Mouse (Mus musculus): ENCODE results near the gene Lrguk.

Gene Lrguk

DNA sequence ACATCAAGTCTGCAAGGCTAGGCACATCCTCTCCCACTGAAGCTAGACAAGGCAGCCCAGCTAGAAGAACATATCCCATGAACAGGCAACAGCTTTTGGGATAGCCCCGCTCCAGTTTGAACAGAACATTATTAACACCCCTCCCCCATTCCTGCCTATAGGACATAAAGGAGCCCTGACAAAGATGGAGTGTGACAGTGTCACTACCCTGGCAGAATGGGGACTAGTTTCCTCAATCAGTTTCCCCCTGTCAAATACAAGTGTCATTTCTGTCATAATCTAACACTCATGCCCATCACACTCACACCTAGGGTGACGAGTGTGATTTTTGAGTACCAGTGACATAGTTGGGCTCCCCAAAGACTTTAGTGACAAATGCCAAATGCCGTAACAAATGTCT is 118.8 kb downstream of the Lrguk start:
- 94% methylated on average over 3 of the region's 3 CpGs for WGBS

GRCm38 (mm10) chr6:34148639-34149038 is 119.4 kb downstream of the Lrguk start:
- WGBS, result 84% methylated on average over 7 of the region's 7 CpGs

DNA sequence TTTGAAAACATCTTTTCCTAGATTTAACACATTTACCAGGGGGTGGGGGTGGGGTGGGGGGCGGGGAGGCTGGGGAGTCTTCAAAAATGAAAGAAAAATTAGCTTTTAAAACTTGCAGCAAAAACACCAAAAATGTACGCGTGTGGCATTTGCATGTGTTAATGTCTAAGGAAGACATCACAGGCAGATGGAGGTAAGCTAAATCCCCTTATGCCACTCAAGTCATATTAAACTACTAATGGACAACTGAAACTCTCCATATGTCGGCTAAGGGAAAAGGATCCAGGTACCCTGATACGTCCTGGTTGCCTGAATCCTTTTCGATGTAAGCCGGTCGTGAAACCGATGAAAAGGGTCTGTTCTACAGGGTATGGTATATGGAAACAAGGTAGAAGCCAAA is 119.8 kb downstream of the Lrguk start:
- WGBS, result 80% methylated on average over 9 of the region's 9 CpGs

GRCm38 (mm10) chr6:34149821-34150220 is 120.6 kb downstream of the Lrguk start:
- WGBS, result 88% methylated on average over 1 of the region's 1 CpGs

DNA sequence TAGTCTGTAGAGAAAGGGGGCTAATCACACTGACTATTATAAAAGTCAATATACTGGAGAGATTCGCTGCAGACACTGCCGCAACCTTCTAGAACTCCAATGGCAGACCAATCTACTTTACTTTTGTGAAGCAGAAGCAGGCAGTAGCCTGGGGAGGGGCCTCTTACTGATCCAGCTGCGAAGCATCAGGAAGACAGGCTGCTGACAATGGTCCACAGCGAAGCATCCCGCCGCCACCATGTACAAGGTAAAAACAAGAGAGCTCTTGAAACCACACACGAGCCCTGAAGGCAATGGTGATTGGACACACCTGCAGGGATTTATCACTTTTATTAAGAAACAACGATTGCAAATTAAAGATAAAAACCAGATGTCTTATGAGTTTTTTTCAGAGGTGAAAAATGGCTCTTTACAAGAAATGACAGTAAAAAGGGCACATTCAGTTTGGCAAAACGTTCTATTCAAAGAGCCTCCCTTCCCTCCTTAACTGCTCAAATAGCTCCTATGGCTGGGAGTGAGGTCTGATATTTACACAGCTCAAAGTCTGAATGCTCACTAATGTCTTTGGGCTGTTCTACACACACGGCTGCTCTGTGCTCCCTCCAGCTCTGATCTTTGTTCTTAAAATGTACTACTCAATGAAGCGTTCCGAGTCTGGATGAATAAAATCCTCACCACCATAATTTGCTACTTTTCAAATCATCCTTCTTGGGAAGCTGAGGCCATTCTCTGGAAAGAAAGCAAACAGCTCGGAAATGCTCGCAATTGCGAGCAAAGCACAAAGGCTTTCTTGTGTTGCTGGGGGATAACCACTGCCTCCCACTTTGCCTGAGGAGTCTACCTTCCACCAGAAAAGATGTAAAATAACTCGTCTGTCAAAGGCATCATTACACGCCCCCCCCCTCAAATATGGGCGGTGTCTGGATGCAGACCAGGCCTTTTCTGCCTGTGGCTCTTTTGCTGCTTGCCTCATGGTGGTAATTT is 124.1 kb downstream of the Lrguk start:
- 46% methylated on average over 18 of the region's 18 CpGs for WGBS

DNA sequence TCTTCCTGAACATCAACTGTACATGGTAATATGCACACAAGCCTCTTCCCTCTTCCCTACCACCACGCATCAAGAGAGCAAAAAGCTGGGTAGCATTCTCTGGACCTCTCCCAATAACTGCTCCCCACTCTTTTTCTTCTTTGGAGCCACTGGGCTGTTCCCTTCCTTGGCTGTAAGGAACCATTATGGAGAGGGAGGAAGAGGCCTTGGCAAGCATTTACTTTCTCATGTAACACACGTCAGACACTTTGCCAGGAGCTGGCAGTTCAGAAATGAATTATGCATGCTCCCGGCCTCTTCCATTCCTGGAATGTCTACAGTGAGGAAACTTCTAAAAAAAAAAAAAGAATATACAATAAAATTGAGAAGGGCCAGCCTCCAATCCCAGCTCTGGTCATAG is 125.0 kb downstream of the Lrguk start:
- 16% methylated on average over 3 of the region's 3 CpGs for WGBS

GRCm38 (mm10) chr6:34155137-34155804 is 126.0 kb downstream of the Lrguk start:
- WGBS, result 76% methylated on average over 15 of the region's 15 CpGs

GRCm38 (mm10) chr6:34156057-34156456 is 126.8 kb downstream of the Lrguk start:
- WGBS, result 37% methylated on average over 5 of the region's 5 CpGs

DNA sequence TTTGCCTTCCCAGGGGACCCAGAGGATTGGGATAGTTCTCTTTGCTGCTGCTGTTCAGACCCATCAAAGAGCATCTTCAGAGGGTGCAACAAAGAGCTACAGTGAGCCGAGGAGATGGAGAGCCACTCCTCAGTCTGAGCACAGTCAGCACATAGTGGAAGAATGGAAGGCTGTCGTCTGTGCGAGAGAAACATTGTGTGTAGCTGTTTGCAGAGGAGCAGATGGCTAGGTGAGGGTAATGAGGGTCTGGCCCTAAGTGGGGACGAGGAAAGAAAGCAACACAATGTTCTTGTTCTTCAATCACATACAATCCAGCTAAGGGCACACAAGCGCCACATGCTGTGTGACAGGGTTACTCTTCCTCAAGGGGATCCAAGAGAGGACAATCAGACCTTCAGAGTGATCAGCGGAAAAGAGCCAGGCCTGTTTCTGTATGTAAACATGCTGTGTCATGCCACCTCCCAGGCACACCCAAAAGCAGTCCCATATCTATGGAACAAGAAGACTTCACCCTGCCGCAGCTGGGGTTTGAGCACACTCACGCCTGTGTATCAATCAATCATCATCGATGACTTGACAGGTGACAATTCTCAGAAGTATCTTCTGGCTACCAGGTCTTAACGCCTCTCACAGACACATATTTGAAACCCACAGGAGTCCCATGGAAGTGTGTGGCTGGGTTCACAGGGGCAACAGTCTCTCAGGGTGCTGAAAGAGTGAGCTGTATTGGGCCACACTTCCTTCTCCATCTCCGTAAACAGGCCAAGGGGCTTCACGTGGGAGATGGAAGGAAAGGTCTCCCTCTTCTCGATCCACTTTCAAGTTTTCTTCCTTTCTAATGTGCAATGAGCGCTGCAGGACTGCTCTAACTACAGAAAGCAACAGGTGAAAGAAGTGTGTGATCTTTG is 127.8 kb downstream of the Lrguk start:
- WGBS, result 80% methylated on average over 14 of the region's 14 CpGs

DNA sequence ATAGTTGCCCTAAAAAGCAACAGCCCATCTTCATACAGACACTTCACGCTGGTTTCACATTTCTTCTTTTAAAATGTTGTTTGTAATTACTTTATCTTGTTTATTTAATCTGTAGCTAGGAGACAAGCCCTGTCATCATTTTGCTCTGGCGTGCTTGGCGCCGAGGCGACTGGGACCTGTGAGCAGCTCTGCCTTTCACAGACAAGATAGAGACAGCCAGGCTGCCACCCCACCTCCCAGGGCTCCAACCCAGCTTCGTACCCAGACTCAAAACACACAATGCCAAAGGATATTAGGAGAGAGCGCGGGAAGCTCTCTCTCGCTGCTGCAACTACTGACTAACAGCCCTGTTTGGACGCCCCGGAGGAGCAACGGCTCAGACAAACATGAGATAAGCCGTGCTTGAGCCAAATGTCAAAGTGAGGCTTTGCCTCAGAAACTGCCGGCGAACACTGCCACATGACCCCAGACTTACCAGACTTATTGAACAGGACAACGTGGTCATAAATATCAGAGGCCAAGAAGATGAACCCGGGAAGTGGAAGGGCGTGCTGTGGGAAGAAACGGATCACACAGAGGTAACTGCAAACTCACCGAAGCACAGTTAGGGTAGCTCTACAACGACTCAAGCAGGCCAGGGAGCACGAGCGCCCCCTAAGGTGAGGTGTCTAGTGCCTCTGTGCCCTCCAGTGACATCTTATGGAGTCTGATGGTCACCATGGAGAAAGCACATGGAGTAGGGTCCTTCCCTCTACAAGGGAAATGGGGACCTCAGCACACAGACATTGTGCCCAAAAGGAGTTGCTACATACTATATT is 131.0 kb downstream of the Lrguk start:
- WGBS, result 91% methylated on average over 23 of the region's 23 CpGs

GRCm38 (mm10) chr6:34160816-34161310 is 131.6 kb downstream of the Lrguk start:
- whole genome bisulfite sequencing, result 92% methylated on average over 7 of the region's 7 CpGs

- WGBS, result 91% methylated on average over 7 of the region's 7 CpGs
Observed at GRCm38 (mm10) chr6:34161511-34161910, 132.3 kb downstream of the Lrguk start.

DNA sequence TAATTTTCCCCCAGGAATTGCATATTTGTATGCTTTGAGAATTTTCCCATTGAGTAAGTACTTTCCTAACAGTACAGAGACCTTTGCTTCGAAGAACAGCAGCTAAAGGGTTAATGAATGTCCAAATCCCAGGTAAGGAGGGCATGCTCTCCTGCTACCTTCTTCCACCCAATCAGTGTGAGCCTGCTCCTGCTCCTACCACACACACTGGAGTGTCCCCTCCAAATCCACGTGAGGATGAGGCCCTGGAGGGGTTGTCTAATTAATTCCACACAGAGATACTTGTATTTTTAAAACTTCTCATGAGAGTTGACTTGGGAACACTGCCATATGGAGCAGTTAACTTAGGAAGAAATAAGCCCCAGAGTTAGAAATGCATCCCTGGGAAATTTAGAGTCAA is 133.4 kb downstream of the Lrguk start:
- WGBS, result 71% methylated on average over 2 of the region's 2 CpGs

GRCm38 (mm10) chr6:34163014-34163413 is 133.8 kb downstream of the Lrguk start:
- WGBS, result 88% methylated on average over 9 of the region's 9 CpGs

- 54% methylated on average over 3 of the region's 3 CpGs for WGBS
Observed at GRCm38 (mm10) chr6:34168834-34169233, 139.6 kb downstream of the Lrguk start.

GRCm38 (mm10) chr6:34170844-34171494 is 141.7 kb downstream of the Lrguk start:
- WGBS, result 78% methylated on average over 7 of the region's 7 CpGs

DNA sequence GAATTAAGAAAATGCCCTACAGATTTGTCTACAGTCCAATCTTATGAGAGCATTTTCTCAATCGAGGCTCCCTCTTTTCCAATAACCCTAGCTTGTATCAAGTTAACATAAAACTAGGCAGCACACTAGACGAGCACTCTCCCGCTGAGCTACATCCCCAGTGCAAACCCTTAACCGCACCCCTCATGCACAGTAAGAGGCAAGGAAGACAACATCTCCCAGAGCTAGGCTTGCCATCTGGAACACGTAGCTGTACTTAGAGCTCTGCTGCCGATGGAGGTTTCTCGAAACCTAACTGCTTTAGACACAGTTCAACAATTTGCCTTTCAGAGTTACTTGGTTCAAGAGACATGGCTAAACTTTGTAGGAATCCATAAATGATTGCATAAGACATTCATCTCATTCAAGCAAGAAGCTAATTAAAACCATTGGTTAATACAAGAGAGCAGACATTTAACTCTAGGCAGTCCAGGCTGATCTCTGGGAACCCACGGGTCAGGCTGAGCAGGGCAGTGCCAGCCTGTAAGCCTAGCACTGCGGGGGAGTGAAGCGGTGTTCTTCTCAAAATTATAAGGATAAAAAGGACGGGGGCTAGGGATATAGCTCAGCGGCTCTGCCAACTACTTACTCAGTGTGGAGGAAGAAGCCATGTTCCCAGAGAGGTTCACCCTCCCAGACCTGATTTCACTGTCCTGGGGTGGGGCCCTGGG is 142.7 kb downstream of the Lrguk start:
- WGBS, result 76% methylated on average over 12 of the region's 12 CpGs

DNA sequence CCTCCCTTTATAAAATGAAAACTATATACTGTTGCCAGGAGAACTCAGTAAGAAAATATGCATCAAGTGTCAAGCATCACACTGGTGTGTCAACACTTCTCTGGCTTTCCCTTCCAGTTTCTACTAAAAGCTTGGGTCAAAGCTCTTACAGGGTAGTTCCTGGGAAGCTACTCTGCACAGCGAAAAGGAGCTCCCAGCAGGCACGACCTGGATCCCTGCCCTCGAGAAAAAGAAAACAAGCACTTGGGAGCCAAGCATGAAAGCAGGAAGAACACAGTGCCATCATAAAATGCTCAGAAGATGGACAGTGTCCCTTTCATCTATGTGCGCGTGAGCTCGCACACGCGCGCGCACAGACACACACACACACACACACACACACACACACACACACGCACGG is 144.0 kb downstream of the Lrguk start:
- WGBS, result 59% methylated on average over 12 of the region's 12 CpGs

DNA sequence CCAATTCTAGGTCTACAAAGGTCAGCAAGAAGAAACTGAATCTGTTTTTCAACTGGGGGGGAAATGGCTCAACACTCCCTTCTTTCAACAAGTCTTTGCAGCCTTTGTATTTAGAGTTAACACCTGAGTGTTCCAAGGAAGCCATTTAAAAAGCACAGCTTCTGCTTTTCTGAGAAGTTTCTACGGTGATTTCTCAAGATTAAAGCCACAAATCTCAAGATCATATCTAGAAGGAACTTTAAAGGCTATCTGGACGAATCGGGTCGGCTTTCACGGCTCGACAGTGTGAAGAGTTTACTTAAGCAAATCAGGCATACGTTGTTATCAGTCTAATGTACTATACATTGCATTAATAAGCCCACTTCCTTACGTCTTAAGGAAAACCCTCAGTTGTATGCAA is 145.5 kb downstream of the Lrguk start:
- WGBS, result 93% methylated on average over 8 of the region's 8 CpGs
